In genomic region chr15:10959277-10960026, GRCm38 (mm10) we compare ENCODE assay signal across 33 mouse cellular contexts. TPM values are rescaled to one million over a fixed set of nuclear protein-coding genes. Genes with fewer than 3 reads are reported as not detected.
DNase-seq lines count a peak whose midpoint lies in the region; ATAC-seq and TF ChIP-seq lines count a peak whose summit lies in the region.
"Had no signal": no experiment of that assay in that cellular context is flagged by ENCODE, and none has a peak within 500 bp of the region (broad histone marks: within the 10 kb centered on the region; RNA-seq: fewer than 3 reads in every experiment).

No protein-coding gene starts in this region.

- H3K27ac ChIP-seq in kidney, postnatal 0 days: no peak overlapping the region
- no peak overlapping the region for H3K27ac ChIP-seq in kidney, embryonic 14.5 days (ENCODE audit: low read depth, low read length)
- H3K27ac ChIP-seq in intestine, embryonic 15.5 days: no peak overlapping the region
- no peak overlapping the region for H3K27ac ChIP-seq in thymus, adult 2 months (ENCODE audit: control insufficient read depth, insufficient read depth, low read length)
- H3K27ac ChIP-seq: forebrain, embryonic 13.5 days; hindbrain, embryonic 10.5 days; hindbrain, embryonic 15.5 days; limb, embryonic 13.5 days; midbrain, embryonic 10.5 days had no signal

- H3K4me3 ChIP-seq in kidney, postnatal 0 days (replicated peaks; ENCODE audit: low read depth, low read length): no peak overlapping the region
- H3K4me3 ChIP-seq in kidney, embryonic 14.5 days (ENCODE audit: low read length): no peak overlapping the region
- no peak overlapping the region for H3K4me3 ChIP-seq in intestine, embryonic 15.5 days (replicated peaks)
- H3K4me3 ChIP-seq in thymus, adult 2 months (ENCODE audit: control insufficient read depth, insufficient read depth, low read length): no peak overlapping the region
- H3K4me3 ChIP-seq: forebrain, embryonic 13.5 days; hindbrain, embryonic 10.5 days; hindbrain, embryonic 15.5 days; limb, embryonic 13.5 days; midbrain, embryonic 10.5 days had no signal

- H3K36me3 ChIP-seq in kidney, postnatal 0 days (ENCODE audit: insufficient read depth, low read length): no peaks in the 10 kb centered on the region
- H3K36me3 ChIP-seq in kidney, embryonic 14.5 days (ENCODE audit: control insufficient read depth, insufficient read depth, low read length): no peaks in the 10 kb centered on the region
- no peaks in the 10 kb centered on the region for H3K36me3 ChIP-seq in intestine, embryonic 15.5 days
- no peaks in the 10 kb centered on the region for H3K36me3 ChIP-seq in thymus, adult 2 months (ENCODE audit: control insufficient read depth, insufficient read depth, low read length)
- H3K36me3 ChIP-seq: G1E; hindbrain, embryonic 10.5 days; hindbrain, embryonic 15.5 days; limb, embryonic 13.5 days; midbrain, embryonic 10.5 days had no signal

- 74% methylated on average over 15 of the region's 15 CpGs for WGBS in kidney, postnatal 0 days
- 81% methylated on average over 15 of the region's 15 CpGs for WGBS in kidney, embryonic 14.5 days
- WGBS in intestine, embryonic 15.5 days: 71% methylated on average over 15 of the region's 15 CpGs
- whole genome bisulfite sequencing in thymus, adult 2 months: 95% methylated on average over 15 of the region's 15 CpGs

- H3K4me1 ChIP-seq in kidney, postnatal 0 days (replicated peaks; ENCODE audit: insufficient read depth, low read length): no peaks in the 10 kb centered on the region
- no peaks in the 10 kb centered on the region; the same call in 1 of the 2 replicates for H3K4me1 ChIP-seq in kidney, embryonic 14.5 days (ENCODE audit: control insufficient read depth, insufficient read depth, low read length)
- no peaks in the 10 kb centered on the region for H3K4me1 ChIP-seq in intestine, embryonic 15.5 days (replicated peaks)
- H3K4me1 ChIP-seq in thymus, adult 2 months (replicated peaks; ENCODE audit: control insufficient read depth, insufficient read depth, low read length): no peaks in the 10 kb centered on the region
- H3K4me1 ChIP-seq: forebrain, embryonic 13.5 days; hindbrain, embryonic 15.5 days; limb, embryonic 13.5 days had no signal

- H3K9me3 ChIP-seq in kidney, postnatal 0 days (replicated peaks; ENCODE audit: low read length): no peaks in the 10 kb centered on the region
- H3K9me3 ChIP-seq in kidney, embryonic 14.5 days (ENCODE audit: control insufficient read depth, low read length): no peaks in the 10 kb centered on the region
- H3K9me3 ChIP-seq in intestine, embryonic 15.5 days: no peaks in the 10 kb centered on the region
- H3K9me3 ChIP-seq: forebrain, embryonic 13.5 days; G1E; hindbrain, embryonic 10.5 days; hindbrain, embryonic 15.5 days; limb, embryonic 13.5 days; midbrain, embryonic 10.5 days had no signal

- peak; percentile 10 for DNase-seq in adrenal gland, postnatal 14 days
- no peak for DNase-seq in adrenal gland, postnatal 25 days
- DNase-seq in kidney, postnatal 0 days (ENCODE audit: low spot score): no peak
- peak; percentile 55 to 72 for DNase-seq in kidney, postnatal 36 days
- DNase-seq in thymus, adult 2 months: no peak
- DNase-seq in cerebellum, postnatal 36 days: no peak
- DNase-seq: adrenal gland, adult 8-10 months; cerebellum, adult 18-20 months; cerebellum, postnatal 25 days; gastrocnemius, postnatal 14 days; heart, postnatal 14 days; lung, embryonic 14.5 days; right cerebral cortex, adult 18-20 months; spleen, adult 18-20 months; thymus, postnatal 25 days had no signal

- no peak for TF ChIP-seq CTCF in kidney, postnatal 0 days (IDR thresholded peaks at IDR 0.05; ENCODE audit: low read depth)
- no peak for TF ChIP-seq CTCF in thymus, adult 2 months (IDR thresholded peaks at IDR 0.05; ENCODE audit: borderline replicate concordance, control insufficient read depth, extremely low read depth, insufficient read depth, low read length, poor library complexity)

- H3K4me2 ChIP-seq in kidney, postnatal 0 days (ENCODE audit: low read length): no peak overlapping the region
- H3K4me2 ChIP-seq in kidney, embryonic 14.5 days (replicated peaks; ENCODE audit: low read depth, low read length): no peak overlapping the region
- H3K4me2 ChIP-seq in intestine, embryonic 15.5 days (replicated peaks): no peak overlapping the region
- H3K4me2 ChIP-seq: forebrain, embryonic 13.5 days; hindbrain, embryonic 15.5 days; limb, embryonic 13.5 days; lung, embryonic 14.5 days had no signal

- H3K9ac ChIP-seq in kidney, postnatal 0 days (ENCODE audit: low read depth, low read length): no peak overlapping the region
- H3K9ac ChIP-seq in kidney, embryonic 14.5 days (ENCODE audit: low read depth, low read length): no peak overlapping the region
- no peak overlapping the region for H3K9ac ChIP-seq in intestine, embryonic 15.5 days
- H3K9ac ChIP-seq: forebrain, embryonic 13.5 days; hindbrain, embryonic 15.5 days; limb, embryonic 13.5 days; lung, embryonic 14.5 days had no signal

- no peaks in the 10 kb centered on the region for H3K27me3 ChIP-seq in kidney, postnatal 0 days (ENCODE audit: insufficient read depth, low read length)
- H3K27me3 ChIP-seq in kidney, embryonic 14.5 days (ENCODE audit: control insufficient read depth, insufficient read depth, low read length): no peaks in the 10 kb centered on the region
- no peaks in the 10 kb centered on the region for H3K27me3 ChIP-seq in intestine, embryonic 15.5 days (replicated peaks)
- no peaks in the 10 kb centered on the region for H3K27me3 ChIP-seq in thymus, adult 2 months (ENCODE audit: control insufficient read depth, insufficient read depth, low read length)
- H3K27me3 ChIP-seq: forebrain, embryonic 13.5 days; hindbrain, embryonic 15.5 days; limb, embryonic 13.5 days had no signal

- ATAC-seq in kidney, postnatal 0 days (replicated peaks; ENCODE audit: low FRiP score, low read depth): 0 out of 2 replicates have a peak, but pooled peaks have one; percentile 34
- ATAC-seq in kidney, embryonic 14.5 days (ENCODE audit: low FRiP score, low TSS enrichment): no peak
- peak; percentile 76 for ATAC-seq in intestine, embryonic 15.5 days
- ATAC-seq: forebrain, embryonic 13.5 days; inflammation-experienced regulatory T-cells, adult 6 months; midbrain, embryonic 16.5 days had no signal

- TF ChIP-seq POLR2A in thymus, adult 2 months (IDR thresholded peaks at IDR 0.05; ENCODE audit: control insufficient read depth, extremely low read depth, insufficient read depth, low read length, poor library complexity): no peak

RNA-seq across cellular contexts. Expression of gene C1qtnf3, which starts 7.3 kb away (rescaled TPM):
- total RNA-seq in adrenal gland, postnatal 14 days (2021): 1.5 and 2.1 TPM in 2 replicates
- total RNA-seq in adrenal gland, postnatal 25 days (2021): 0.57 and 0.73 TPM in 2 replicates
- 20.1 and 24.0 TPM in 2 replicates for polyA plus RNA-seq in kidney, postnatal 0 days (2015; fragmentation: Nextera tagmentation; extraction: Ambion mirVana)
- 6.0 and 8.1 TPM in 2 replicates for polyA plus RNA-seq in kidney, embryonic 14.5 days (2014; fragmentation: Nextera tagmentation; extraction: Ambion mirVana)
- 2.2 and 2.6 TPM in 2 replicates for polyA plus RNA-seq in intestine, embryonic 15.5 days (2015; fragmentation: Nextera tagmentation; extraction: Ambion mirVana)
- polyA plus RNA-seq in thymus, adult 2 months (2012; rRNA removed): 0.06 and 0.08 TPM in 2 replicates
- total RNA-seq: G1E; granulocyte monocyte progenitor cell, adult 5-6 weeks; layer of hippocampus, postnatal 25 days; left cerebral cortex, postnatal 36 days; megakaryocyte progenitor cell, adult 5-6 weeks had no signal
- polyA plus RNA-seq: G1E had no signal

RNA-seq across cellular contexts. Expression of gene Amacr, which starts 22.1 kb away (rescaled TPM):
- 33.4 and 37.0 TPM in 2 replicates for total RNA-seq in adrenal gland, postnatal 14 days (2021)
- 21.1 and 22.2 TPM in 2 replicates for total RNA-seq in adrenal gland, postnatal 25 days (2021)
- 47.4 and 54.5 TPM in 2 replicates for polyA plus RNA-seq in kidney, postnatal 0 days (2015; fragmentation: Nextera tagmentation; extraction: Ambion mirVana)
- polyA plus RNA-seq in kidney, embryonic 14.5 days (2014; fragmentation: Nextera tagmentation; extraction: Ambion mirVana): 22.1 and 26.0 TPM in 2 replicates
- 20.6 and 21.6 TPM in 2 replicates for polyA plus RNA-seq in intestine, embryonic 15.5 days (2015; fragmentation: Nextera tagmentation; extraction: Ambion mirVana)
- 3.1 and 5.6 TPM in 2 replicates for polyA plus RNA-seq in thymus, adult 2 months (2012; rRNA removed)

RNA-seq across cellular contexts. Expression of gene Slc45a2, which starts 41.1 kb away (rescaled TPM):
- not detected in 2 replicates for total RNA-seq in adrenal gland, postnatal 14 days (2021)
- total RNA-seq in adrenal gland, postnatal 25 days (2021): not detected in 2 replicates
- 0.04 TPM in 2 replicates for polyA plus RNA-seq in kidney, postnatal 0 days (2015; fragmentation: Nextera tagmentation; extraction: Ambion mirVana)
- not detected in 2 replicates for polyA plus RNA-seq in kidney, embryonic 14.5 days (2014; fragmentation: Nextera tagmentation; extraction: Ambion mirVana)
- polyA plus RNA-seq in intestine, embryonic 15.5 days (2015; fragmentation: Nextera tagmentation; extraction: Ambion mirVana): not detected in 2 replicates
- 0.05 TPM in 1 of 2 replicates, not detected in the other for polyA plus RNA-seq in thymus, adult 2 months (2012; rRNA removed)
- total RNA-seq: adrenal gland, adult 8-10 months; gastrocnemius, postnatal 14 days; granulocyte monocyte progenitor cell, adult 5-6 weeks; heart, postnatal 14 days; layer of hippocampus, adult 8-10 months; layer of hippocampus, postnatal 25 days; left cerebral cortex, adult 8-10 months; left cerebral cortex, postnatal 36 days; megakaryocyte progenitor cell, adult 5-6 weeks had no signal
- polyA plus RNA-seq: forebrain, embryonic 13.5 days; G1E; heart, embryonic 14.5 days; inflammation-experienced regulatory T-cells, adult 6 months; lung, embryonic 14.5 days; midbrain, embryonic 16.5 days; stomach, embryonic 16.5 days had no signal

Comparison
In these comparisons a context has a peak if more than half of its experiments do, and no peak if none do; other contexts are left out.
1. DNase-seq: peak in adrenal gland, postnatal 14 days (single experiment) and kidney, postnatal 36 days (2 of 2); none in adrenal gland, postnatal 25 days (single experiment), kidney, postnatal 0 days (single experiment), thymus, adult 2 months (single experiment) and cerebellum, postnatal 36 days (0 of 2).